Mouse (Mus musculus): Measurements from ENCODE around the gene Olfr65. TPM values are rescaled to one million over a fixed set of nuclear protein-coding genes. Genes with fewer than 3 reads are reported as not detected.

Olfr65 gene
- total and polyA plus RNA-seq, 3 experiments: not detected

- no peak for DNase-seq (ENCODE audit: extremely low read depth)
- H3K4me1 ChIP-seq (ENCODE audit: control insufficient read depth in 1 of 2, insufficient read depth in 2 of 2): peaks cover 0 to 2% of the 10 kb centered on the region in 2 experiments; a peak in 1 of 4 replicates
- H3K27me3 ChIP-seq (replicated peaks): no peaks in the 10 kb centered on the region
- no peaks in the 10 kb centered on the region for H3K36me3 ChIP-seq (replicated peaks in 1 of 2; ENCODE audit: control insufficient read depth in 1 of 2, insufficient read depth in 1 of 2, low read length in 1 of 2)
- no peak overlapping the region for H3K4me2 ChIP-seq (ENCODE audit: insufficient read depth, low read depth, poor library complexity, severe bottlenecking)
- H3K9ac ChIP-seq (ENCODE audit: insufficient read depth, low read depth): no peak overlapping the region
- in situ Hi-C loops (cut with MboI; ENCODE audit: low pct_ligation_motif_present, low pct_unique_long_range_greater_than_20kb, low sequenced_read_pairs): loop anchor here (5.0 kb wide), 1 partner anchor 158 kb away; the partner anchor contains the start of gene Olfr243
- TF ChIP-seq SIN3A (IDR thresholded peaks at IDR 0.05; ENCODE audit: low read length) (no peak), UBTF (IDR thresholded peaks at IDR 0.05; ENCODE audit: low read depth, low read length) (no peak), MAFK (IDR thresholded peaks at IDR 0.05; ENCODE audit: insufficient replicate concordance, low read length) (no peak), MEF2A (IDR thresholded peaks at IDR 0.05; ENCODE audit: borderline replicate concordance, low read depth, low read length) (no peak), HCFC1 (IDR thresholded peaks at IDR 0.05; ENCODE audit: low read depth, low read length) (no peak), RAD21 (IDR thresholded peaks at IDR 0.05; ENCODE audit: low read depth, low read length) (no peak), JUN (IDR thresholded peaks at IDR 0.05; ENCODE audit: insufficient read depth, low read depth, low read length) (no peak), ZC3H11A (IDR thresholded peaks at IDR 0.05; ENCODE audit: low read depth, low read length) (no peak), CTCF (conservative IDR thresholded peaks at IDR 0.05 in 1 of 2, IDR thresholded peaks at IDR 0.05 in 1 of 2; ENCODE audit: low read depth in 2 of 2, low read length in 2 of 2) (no peak), MXI1 (IDR thresholded peaks at IDR 0.05; ENCODE audit: low read depth, low read length) (no peak), CHD2 (IDR thresholded peaks at IDR 0.05; ENCODE audit: low read length) (no peak), ELF1 (IDR thresholded peaks at IDR 0.05; ENCODE audit: low read depth, low read length) (no peak)
- H3K27ac ChIP-seq (ENCODE audit: insufficient read depth, low read depth): no peak overlapping the region
- dilution Hi-C loops (cut with MboI; ENCODE audit: extremely low pct_ligation_motif_present, extremely low pct_unique_long_range_greater_than_20kb, low sequenced_read_pairs): no loop called here
- H3K9me3 ChIP-seq (replicated peaks; ENCODE audit: low read length): no peaks in the 10 kb centered on the region
- H3K79me2 ChIP-seq (replicated peaks; ENCODE audit: control insufficient read depth, extremely low read depth, insufficient read depth, poor library complexity, severe bottlenecking): no peaks in the 10 kb centered on the region
- H3K4me3 ChIP-seq (replicated peaks in 1 of 3; ENCODE audit: low read depth in 2 of 3, low read length in 2 of 3, poor library complexity in 1 of 3): no peak overlapping the region
These were observed 32.6 kb upstream of the Olfr65 start for GRCm38 (mm10) chr7:103870667-103871066.

GRCm38 (mm10) chr7:103873064-103873463, 30.2 kb upstream of the Olfr65 start:
- Histone ChIP-seq H3K27ac (ENCODE audit: insufficient read depth, low read depth) (no peak overlapping the region), H3K36me3 (replicated peaks in 1 of 2; ENCODE audit: control insufficient read depth in 1 of 2, insufficient read depth in 1 of 2, low read length in 1 of 2) (no peaks in the 10 kb centered on the region), H3K79me2 (replicated peaks; ENCODE audit: control insufficient read depth, extremely low read depth, insufficient read depth, poor library complexity, severe bottlenecking) (no peaks in the 10 kb centered on the region), H3K4me2 (ENCODE audit: insufficient read depth, low read depth, poor library complexity, severe bottlenecking) (no peak overlapping the region), H3K4me1 (ENCODE audit: control insufficient read depth in 1 of 2, insufficient read depth in 2 of 2) (peaks cover 0 to 2% of the 10 kb centered on the region in 2 experiments; a peak in 1 of 4 replicates), H3K9me3 (replicated peaks; ENCODE audit: low read length) (no peaks in the 10 kb centered on the region), H3K27me3 (replicated peaks) (no peaks in the 10 kb centered on the region), H3K4me3 (replicated peaks in 1 of 3; ENCODE audit: low read depth in 2 of 3, low read length in 2 of 3, poor library complexity in 1 of 3) (no peak overlapping the region), H3K9ac (ENCODE audit: insufficient read depth, low read depth) (no peak overlapping the region)
- TF ChIP-seq MYC (IDR thresholded peaks at IDR 0.05; ENCODE audit: low read depth, low read length): no peak
- peak; percentile 86 for TF ChIP-seq RAD21 (IDR thresholded peaks at IDR 0.05; ENCODE audit: low read depth, low read length)
- TF ChIP-seq CHD1 (IDR thresholded peaks at IDR 0.05; ENCODE audit: low read depth, low read length): no peak
- no peak for TF ChIP-seq RCOR1 (conservative IDR thresholded peaks at IDR 0.05; ENCODE audit: low read depth, low read length)
- TF ChIP-seq NRF1 (IDR thresholded peaks at IDR 0.05; ENCODE audit: low read depth, low read length): no peak
- TF ChIP-seq USF2 (conservative IDR thresholded peaks at IDR 0.05; ENCODE audit: low read depth, low read length): no peak
- TF ChIP-seq ELF1 (IDR thresholded peaks at IDR 0.05; ENCODE audit: low read depth, low read length): no peak
- no peak for TF ChIP-seq SIN3A (IDR thresholded peaks at IDR 0.05; ENCODE audit: low read length)
- no peak for TF ChIP-seq TBP (conservative IDR thresholded peaks at IDR 0.05; ENCODE audit: low read depth, low read length)
- TF ChIP-seq JUND (conservative IDR thresholded peaks at IDR 0.05; ENCODE audit: low read depth, low read length): no peak
- TF ChIP-seq SMC3 (IDR thresholded peaks at IDR 0.05; ENCODE audit: low read depth, low read length): peak; percentile 75
- TF ChIP-seq MAX (IDR thresholded peaks at IDR 0.05; ENCODE audit: low read length): no peak
- no peak for TF ChIP-seq HCFC1 (IDR thresholded peaks at IDR 0.05; ENCODE audit: low read depth, low read length)
- TF ChIP-seq ETS1 (conservative IDR thresholded peaks at IDR 0.05; ENCODE audit: low read depth, low read length): no peak
- no peak; the same call in 1 of the 2 replicates for TF ChIP-seq IRF4 (IDR thresholded peaks at IDR 0.05; ENCODE audit: low read depth, low read length)
- TF ChIP-seq ZC3H11A (IDR thresholded peaks at IDR 0.05; ENCODE audit: low read depth, low read length): peak; percentile 17; the same call in 1 of the 2 replicates
- peak; percentile 10 to 78; a peak in 3 of 4 replicates for TF ChIP-seq CTCF (conservative IDR thresholded peaks at IDR 0.05 in 1 of 2, IDR thresholded peaks at IDR 0.05 in 1 of 2; ENCODE audit: low read depth in 2 of 2, low read length in 2 of 2)
- TF ChIP-seq MAFK (IDR thresholded peaks at IDR 0.05; ENCODE audit: insufficient replicate concordance, low read length): no peak
- dilution Hi-C loops (cut with MboI; ENCODE audit: extremely low pct_ligation_motif_present, extremely low pct_unique_long_range_greater_than_20kb, low sequenced_read_pairs): no loop called here
- in situ Hi-C loops (cut with MboI; ENCODE audit: low pct_ligation_motif_present, low pct_unique_long_range_greater_than_20kb, low sequenced_read_pairs): loop anchor here (5.0 kb wide), 1 partner anchor 161 kb away; the partner anchor contains the start of gene Olfr243
- peak; percentile 31 for DNase-seq (ENCODE audit: extremely low read depth)

Data from CH12.LX (cell line).